Mouse (Mus musculus) spleen, postnatal 36 days (tissue): ENCODE results near the gene Olfr1208.

ENCODE experiments used
- DNase-seq, 2 experiments: peaks; one replicate each; pipeline ENCODE4 v3.0.0; 2022; ENCODE audit warnings: low spot score in 2 of 2, mixed read lengths in 1 of 2

The Olfr1208 gene

GRCm38 (mm10) chr2:88902211-88902610 lies at the start of gene Olfr1208:
Gene Olfr1208 (minus strand): TSS chr2:88902311.
- DNase-seq: no peak

- no peak for DNase-seq
Measured at GRCm38 (mm10) chr2:88938011-88938410, 35.9 kb upstream of the Olfr1208 start, which contains the start of gene Olfr1211. Gene Olfr1211 (minus strand): TSS chr2:88938111.

- DNase-seq: no peak
Measured at GRCm38 (mm10) chr2:88915057-88915456, 12.9 kb upstream of the Olfr1208 start, which contains the start of gene Olfr1209. Gene Olfr1209 (minus strand): TSS chr2:88915157.

- DNase-seq: no peak
Measured at GRCm38 (mm10) chr2:88862931-88863330, 39.2 kb downstream of the Olfr1208 start, which contains the start of gene Olfr1206. Gene Olfr1206 (plus strand): TSS chr2:88863231.

- no peak for DNase-seq
Measured at GRCm38 (mm10) chr2:88848992-88849391, 53.1 kb downstream of the Olfr1208 start, which contains the start of gene Olfr1204. Gene Olfr1204 (plus strand): TSS chr2:88849292.
